Mouse (Mus musculus) brain, adult 2 months (tissue): ENCODE measurements around the gene Ahr.
A peak's percentile ranks its signal among the peaks of the same experiment; 100 is the strongest.

Source experiments
- DNase-seq: peaks from one replicate; pipeline ENCODE4 v3.0.0; 2011; ENCODE audit warnings: low read depth, low spot score

Ahr gene

DNA sequence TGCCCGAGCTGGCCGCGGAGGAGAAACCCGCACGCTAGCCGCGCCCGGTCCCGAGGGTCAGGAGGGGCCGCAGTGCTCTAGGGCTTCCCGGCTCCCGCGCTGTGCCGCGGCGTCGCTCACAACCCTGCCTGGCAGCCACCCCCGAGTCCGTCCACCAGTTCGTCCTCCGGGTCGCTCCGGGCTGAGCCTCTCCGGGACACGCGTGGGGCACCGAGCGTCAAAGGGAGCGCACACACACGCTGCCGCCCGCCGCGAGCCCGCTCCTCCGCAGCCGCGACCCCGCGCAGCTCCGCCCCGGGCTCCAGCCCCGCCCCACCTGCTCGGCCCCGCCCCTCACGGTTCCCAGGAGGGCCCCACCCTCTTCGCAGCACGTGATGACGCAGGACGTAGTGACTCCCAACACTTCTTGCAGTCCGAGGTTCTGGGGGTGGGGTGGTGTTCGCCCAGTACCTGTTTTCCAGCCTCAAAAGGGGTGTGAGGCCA lies at the start of gene Ahr:
Ahr (minus strand) TSS at position 285 of the 483 bp plus-strand sequence.
- DNase-seq = peak; percentile 96

DNA sequence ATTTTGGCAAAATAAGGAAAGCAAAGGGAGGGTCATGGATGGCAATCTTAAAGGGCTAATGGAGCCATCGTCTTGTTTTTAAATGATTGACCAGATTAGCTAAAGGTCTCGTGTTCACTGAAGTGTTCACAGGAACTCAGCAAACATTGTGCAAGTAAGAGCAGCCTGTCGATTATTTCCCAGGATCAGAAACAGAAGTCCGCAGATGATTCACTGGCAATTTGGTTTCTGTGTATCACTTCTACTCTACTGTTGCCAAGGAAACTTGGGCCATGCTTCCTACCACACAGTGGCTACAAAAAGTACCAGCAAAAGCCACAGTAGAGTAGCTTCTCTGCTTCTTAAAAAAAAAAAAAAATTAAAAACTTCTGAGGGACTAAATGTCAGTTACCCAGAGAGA lies 44.0 kb upstream of the Ahr start:
- peak; percentile 62 for DNase-seq

DNA sequence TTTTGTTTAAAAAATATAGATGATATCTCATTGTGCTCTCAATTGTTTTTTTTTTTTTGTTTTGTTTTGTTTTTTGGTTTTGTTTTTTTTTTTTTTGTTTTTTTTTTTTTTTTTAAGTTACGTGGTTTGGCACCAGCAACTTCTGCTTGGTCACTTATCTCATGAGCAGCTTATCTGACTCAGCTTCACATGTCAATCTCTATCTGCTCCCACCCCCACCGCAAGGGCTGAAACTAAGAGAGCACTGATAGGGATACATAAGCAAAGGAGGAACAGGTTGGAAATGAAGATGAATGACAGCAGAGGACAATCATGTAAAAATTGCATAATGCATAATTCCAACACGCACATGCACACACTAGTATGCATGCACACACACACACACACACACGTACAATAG lies 41.3 kb upstream of the Ahr start:
- no peak for DNase-seq

DNA sequence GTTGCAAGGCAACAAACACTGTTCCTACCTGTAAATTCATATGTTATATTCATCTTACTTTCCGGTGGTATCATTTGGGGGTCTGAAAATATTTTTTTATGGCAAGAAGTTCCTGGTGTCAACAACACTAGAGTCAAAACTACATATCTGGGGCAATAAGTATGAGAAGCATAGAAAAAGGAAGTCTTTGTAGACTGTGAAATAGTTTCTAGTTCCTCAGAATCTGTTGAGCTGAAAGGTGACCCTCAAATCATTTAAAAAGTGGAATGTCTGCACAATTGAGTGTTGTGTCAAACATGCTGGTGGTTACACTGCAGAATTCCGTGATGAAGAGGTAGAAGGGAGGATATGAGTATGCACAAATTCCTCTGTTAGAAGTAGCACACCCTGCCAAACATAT lies 38.9 kb upstream of the Ahr start:
- no peak for DNase-seq

DNA sequence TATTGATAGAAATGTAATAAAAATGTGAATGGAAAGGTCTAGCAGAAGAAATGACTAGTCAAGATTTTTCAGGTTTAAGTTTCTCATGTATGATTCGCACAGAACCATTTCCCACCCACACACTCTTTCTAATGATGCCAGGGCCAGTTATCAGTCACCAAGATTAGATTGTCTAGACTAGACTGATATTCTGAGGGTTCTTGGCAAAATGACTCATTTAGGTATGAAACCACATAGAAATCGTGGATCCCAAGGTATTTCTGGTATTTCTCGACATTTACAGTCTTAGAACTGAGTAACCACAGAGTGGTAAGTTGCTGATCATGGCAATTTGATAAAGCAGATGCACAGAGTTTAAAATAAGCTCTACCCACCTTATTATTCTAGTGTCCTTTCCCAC lies 28.0 kb upstream of the Ahr start:
- DNase-seq = no peak

DNA sequence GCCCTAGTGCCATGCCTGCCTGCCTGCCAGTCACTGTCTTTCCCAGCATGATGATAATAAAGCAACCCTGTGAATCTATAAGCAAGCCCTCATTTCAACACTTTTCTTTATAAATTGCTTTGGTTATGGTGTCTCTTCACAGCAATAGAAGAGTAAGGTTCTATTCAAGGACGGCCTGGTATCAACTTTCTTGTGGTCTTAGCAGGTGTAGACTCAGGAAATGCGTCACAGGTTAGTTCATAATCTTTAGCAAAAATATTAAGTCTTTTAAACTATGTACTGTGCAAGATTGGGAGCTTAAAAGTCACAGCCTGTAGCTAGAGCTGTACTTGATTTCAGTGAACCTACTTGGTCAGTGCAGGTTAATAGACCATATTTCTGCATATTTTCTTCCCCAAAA lies 24.0 kb upstream of the Ahr start:
- no peak for DNase-seq

DNA sequence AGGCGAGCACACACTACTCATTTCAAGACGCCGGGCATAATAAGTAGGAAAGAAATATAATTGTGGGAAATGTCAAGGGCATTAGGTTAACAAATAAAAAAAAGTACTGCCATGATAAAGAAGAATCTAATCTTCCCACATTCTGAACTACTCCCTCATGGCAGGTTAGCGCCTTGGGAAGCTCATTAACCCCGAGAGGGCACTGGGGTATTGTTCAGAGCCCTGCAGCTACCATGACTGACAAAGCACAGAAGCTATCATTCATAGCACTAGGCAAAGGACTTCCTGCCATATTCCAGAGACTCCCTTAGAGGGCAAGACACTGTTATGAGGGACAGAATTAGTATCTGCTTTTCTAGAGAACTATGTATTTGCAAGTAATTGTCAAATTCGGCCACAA lies 21.1 kb upstream of the Ahr start:
- no peak for DNase-seq

DNA sequence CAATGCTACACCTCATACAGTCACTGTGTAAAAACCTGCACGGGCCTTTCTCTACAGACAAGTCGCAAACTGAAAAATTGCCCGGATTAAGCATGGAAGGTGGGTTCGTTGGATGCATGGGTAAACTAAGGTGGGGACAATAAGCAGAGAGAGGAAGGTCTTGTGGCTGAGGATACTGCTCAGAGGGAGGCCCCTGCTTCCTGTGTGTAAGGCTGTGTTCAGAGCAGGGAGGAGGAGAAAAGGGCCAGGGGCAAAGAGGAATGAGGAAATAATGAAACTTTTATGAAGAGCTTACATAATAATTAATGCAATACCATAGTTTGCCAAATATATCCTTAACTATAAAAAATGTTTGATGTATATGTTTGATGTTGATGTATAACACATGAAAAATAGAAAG lies 19.5 kb upstream of the Ahr start:
- no peak for DNase-seq

DNA sequence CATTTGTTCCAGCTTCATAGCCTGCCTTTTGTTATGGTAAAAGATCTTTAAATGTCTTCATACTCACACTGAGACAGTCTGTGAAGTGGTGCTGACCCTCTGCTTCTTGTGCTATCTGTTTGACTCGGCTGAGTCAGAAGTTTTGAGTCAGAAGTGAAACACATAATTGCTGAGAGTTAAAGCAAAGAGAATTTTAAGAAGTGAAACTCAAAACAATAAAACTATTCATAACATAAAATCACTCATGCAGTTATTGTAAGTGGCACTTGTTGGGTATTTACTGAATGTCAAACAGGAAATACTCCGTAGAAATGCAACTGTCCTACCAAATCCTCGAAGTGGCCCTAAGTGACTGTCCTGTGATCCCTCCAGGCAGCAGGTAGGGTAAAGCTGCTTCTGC lies 18.3 kb upstream of the Ahr start:
- no peak for DNase-seq

DNA sequence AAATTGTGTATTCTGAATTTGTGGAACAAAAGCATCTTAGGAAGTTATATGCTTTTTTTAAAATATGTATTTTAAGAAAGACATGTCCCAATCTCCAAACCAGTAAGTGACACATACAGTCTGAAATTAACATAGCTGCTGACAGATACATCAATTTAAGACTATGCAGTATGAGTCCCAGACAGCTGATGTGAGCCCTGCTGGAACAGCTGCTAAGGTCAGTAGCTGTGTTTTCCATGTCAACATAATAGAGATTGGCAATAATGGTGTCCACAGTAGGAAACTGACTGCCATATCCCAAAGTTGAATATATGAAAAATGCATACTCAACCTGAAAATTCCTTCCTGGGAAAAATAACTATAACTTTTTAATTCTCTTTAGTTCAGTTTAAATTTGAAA lies 15.5 kb upstream of the Ahr start:
- DNase-seq = no peak

DNA sequence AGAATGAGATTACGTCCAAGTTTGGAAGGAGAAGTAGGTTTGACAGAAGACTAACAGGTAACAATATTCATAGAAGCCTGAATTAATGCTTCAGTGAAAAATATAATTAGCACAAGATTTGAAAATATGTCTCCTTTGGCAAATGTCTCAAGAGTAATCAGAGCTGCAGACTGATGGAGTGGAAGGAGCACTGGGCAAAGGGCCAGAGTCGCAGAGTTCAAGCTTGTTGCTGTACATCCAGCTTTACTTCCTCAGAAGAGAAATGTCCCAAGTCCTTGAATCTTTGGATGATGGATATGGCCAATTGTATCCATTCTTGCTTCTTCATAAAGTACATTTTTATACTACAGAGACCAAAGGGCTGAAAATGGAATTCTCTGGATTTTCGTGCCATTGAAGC lies 8.0 kb upstream of the Ahr start:
- DNase-seq = no peak

DNA sequence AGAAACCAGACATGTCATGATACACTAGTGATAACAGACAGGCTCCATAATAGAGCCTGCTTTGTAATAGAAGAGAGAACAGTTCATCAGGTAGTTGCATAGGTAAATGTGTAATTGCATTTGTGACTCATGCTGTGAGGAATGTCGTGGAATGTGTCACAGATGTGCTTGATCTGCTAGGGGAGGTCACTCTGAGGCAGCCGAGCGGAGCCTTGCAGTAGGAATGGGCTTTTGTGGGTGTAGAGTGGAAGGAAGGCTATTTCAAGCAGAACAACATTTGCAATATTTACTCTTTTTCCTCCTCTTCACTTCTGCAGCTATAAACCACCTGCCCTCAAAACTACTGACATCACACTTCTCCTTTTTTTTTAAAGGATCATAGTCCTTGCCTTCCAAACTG lies 4.0 kb upstream of the Ahr start:
- peak; percentile 16 for DNase-seq

DNA sequence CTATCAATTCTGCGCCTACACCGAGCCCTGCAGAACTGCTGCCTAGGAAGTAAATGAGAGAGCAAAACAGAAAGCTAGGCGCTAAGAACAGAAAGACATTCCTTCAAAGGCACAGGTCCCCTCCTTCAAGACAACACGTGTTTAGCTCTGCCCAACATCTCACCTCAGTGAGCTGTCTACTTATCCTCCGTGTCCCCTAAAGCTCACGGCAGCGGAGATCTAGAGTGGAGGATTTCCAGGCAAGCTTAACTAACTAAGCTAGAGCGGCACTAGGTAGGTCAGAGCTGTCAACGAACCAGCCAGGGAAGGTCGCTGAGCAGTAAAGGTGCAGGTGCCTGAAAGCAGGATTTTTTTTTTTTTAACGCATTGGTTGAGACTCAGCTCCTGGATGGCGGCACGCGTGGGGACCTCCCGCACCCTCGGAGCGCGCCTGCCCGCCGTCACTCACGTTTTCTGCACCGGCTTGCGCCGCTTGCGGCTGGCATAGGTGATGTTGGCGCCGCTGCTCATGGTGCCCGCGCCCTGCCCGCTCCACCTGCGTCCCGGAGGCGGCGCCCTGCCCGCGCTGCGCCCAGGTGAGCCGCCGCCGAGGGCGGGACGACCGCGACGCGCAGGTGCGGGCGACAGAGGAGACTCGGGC lies 604 bp downstream of the Ahr start:
- peak; percentile 62 for DNase-seq

DNA sequence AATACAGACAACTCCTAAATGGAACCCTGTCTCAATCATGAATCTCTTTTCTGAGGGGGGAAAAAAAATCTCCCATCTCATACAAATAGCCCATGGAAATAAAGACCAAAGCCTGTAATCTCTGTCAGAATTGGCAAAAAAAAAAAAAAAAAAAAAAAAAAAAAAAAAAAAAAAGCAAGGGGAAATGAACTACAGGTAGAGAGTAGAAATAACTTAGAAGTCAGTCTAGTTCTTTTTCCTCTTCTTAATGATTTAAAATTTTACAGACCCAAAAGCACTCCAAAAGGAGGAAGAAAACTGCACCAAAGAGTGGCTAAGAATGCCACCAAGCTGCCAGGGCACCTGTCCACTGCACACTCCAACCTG lies 1.1 kb downstream of the Ahr start:
- DNase-seq = no peak

DNA sequence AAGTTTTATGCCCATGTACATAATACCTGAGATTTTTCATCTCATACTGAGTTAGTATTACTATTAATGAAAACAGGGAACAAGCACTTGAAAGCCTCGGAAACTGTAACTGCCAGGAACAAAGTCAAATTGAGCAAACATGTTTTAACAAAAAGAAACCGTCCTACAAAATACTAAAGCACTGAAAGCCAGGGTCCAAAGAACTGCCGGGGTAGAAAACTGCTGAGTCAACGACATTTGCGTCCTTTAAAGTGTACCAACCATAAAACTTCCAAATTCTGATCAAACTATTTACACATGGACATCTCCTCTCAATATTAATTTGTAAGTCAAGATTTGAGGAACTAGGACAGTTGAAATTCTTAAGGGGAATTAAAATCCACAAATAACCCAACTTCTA lies 1.7 kb downstream of the Ahr start:
- no peak for DNase-seq

DNA sequence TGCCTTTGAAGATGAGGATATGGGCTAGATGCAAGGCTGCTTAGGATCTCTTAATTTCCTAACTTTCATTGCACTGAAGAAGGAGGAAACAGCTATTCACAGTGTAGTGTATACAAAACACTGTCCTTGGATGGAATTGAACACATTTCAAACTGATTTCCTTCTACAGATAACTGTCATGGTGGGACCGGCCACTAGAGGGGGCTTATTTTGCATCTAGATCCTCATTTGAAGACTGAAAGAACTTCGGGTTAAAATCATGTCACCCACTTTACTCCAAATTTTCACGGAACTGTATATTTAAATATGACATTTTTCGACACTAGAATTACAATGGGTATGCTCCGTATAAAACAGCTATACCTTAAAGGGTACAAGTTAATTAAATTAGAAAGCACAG lies 2.7 kb downstream of the Ahr start:
- DNase-seq = peak; percentile 84

DNA sequence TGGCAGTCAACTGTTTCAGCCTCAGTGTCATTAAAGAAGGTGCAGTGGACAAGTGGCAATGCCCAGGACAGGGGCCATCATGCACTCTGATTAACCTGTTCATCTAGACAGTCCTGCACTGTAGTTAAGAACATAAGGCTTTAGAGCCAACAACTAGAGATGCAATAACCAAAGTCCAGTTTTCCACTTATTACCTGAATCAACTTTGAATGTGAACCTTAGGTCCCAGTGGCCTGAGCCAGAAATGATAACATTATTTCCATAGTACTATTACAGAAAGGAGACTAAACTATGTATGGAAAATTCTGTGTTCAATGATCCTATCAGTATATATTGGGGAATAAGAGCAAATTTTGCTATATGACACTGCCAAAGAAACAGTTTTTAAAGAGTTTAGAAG lies 4.3 kb downstream of the Ahr start:
- DNase-seq = no peak

DNA sequence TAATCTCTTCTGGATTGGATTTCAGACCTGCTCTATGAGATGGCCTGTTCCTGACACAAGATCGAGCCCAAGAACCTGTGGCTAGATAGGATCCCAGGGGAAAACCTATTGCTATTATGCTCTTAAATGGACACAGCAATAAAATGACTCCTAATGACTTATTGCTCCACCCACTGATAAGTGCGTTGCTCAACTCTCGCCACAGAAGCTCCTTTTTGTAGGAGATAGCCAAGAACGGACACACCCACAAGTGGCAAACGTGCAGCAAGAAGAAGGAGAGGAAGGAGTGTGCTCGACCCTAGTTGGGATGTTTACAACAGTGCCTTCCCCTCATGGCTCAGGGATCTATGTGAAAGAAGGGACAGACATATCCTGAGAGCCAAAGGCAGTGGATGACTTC lies 7.4 kb downstream of the Ahr start:
- no peak for DNase-seq

DNA sequence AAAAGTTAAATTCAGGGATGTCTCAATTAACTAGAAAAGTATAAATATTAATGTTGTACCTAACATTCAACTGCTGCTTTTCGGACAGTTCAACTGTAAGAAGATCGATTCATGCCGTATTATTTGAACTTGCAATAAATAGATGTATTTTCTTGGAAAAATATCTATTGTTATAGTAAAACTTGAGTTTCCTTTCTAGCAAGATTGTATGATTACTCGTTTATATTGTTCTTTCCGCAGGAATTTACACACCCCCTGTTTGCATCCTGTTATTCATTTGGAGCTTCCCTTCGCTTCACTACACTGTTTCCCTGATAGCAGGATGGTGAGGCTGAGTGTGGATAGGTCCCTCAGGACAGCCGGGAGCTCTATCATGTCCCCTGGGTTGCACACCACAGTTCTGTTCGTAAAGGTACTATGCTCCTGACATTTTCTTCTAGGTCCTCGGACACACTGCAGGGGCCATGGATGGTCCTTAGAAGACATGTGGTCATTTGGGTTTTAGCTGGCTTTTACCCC lies 12.2 kb downstream of the Ahr start:
- DNase-seq = no peak

DNA sequence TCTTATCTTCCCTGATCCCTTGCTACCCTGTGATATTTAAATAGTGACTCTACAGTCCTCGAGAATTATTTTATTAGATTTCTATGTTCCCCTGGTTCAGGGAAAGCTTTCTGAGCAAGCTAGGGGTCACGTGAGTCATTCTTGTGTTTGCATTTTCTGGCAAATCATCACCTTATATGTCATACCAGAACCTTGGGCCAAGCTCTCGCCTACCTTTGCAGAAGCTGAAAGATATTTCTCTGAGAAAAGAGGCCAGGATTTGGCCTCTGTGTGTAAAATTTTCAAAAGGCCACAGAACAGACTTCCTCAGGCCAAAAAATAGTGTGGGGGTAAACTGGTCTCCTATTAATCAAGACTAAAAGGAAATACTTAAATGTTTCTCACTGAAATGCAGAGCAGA lies 19.2 kb downstream of the Ahr start:
- no peak for DNase-seq

DNA sequence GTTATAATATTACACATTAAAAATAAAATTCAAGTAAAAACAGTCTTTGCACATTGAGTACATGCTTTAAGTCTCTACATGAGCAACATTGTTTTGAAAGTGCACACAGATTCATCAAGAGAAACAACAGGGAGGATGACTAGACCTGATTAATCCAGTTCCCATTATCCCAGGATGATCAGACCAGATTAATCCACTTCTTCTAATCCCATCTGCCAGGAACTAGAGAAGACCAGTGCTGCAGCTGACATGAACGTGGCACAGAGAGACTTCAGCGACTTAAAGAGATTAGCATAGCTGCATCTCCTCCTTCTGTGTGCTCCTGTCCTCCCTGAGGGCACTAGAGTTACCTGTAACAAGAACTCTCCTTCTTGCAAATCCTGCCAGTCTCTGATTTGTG lies 20.2 kb downstream of the Ahr start:
- no peak for DNase-seq

DNA sequence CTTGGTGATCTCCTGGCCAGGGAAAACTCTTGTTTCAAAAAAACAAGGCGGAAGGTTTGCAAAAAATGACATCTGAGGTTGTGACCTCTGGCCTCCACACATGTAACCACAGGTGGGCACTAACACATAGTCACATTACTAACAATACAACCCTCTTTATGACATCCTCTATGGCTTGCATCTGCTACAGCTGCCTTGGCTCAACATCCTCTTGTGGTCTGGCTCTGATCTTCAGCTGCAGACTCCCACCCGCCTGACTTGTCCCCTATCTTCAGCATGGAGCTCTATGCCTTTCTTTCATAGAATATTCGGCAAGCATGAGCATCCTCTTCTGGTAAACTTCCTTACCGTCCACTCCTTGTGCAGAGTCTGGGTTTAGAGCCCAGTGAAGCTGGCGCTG lies 24.1 kb downstream of the Ahr start:
- no peak for DNase-seq

DNA sequence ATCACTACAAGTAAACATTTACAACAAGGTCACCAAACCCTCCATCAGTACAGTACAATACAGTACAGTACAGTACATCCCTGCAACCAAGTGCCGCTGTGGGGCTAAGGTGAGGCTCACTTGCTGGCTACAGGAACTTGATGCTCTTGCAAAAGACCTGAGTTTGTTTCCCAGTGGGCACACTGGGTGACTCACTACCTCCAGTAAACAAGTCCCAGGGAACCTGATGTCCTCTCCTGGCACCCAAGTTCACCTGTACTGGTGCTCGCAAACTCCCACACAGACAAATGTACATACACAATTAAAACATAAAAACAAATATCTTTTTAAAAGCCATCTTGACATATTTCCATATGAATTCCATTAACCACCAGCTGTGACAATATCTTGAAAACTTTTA lies 28.5 kb downstream of the Ahr start:
- no peak for DNase-seq

DNA sequence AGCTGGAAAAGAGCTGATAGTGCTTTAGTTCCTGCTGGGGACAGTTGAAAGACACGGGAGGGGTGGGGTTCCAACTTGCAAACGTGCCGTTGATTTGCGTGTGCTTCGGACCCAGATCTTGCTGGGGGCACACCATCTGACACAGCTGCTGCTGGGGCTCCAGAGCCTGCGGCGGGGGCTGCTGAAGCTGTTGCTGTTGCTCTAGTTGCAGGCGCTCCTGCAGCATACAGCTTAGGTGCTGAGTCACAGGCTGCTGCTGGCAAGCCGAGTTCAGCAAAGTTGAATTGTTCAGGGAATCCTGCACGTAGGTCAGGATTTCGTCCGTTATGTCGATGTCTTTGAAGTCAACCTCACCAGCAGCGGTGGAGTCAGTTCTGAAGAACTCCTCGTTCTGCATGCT lies 30.8 kb downstream of the Ahr start:
- DNase-seq = peak; percentile 34
